Mouse (Mus musculus): Measurements from ENCODE around the gene Nudt15.
"Not testable (repeated sequence)": the region's sequence is repeated elsewhere in the genome, so short reads cannot be mapped to it uniquely, and the experiment has no call there.

Gene Nudt15

GRCm38 (mm10) chr14:73548051-73548450 is at the start of gene Nudt15:
Nudt15 (minus strand) TSS chr14:73548242.
- no peak for DNase-seq (ENCODE audit: low spot score in 2 of 2)

DNA sequence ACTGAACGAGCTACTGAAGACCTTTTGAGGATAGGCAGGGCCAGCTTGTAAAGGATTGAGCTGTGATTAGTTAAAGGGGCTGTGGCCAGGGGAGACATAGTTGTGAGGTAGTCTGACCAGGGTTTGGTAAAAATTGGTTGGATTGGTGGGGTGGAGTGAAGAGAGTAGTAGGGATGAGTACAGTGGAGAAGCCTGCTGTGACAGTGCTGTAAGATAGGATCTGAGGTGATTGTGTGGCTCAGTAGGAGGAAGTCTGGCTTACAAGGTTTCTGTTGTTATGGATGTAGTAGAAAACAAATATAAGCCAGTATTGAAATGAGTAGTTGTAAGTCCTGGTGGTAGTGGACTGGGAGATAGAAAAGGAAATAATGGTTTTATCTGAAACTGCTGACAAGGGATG is 44.1 kb upstream of the Nudt15 start:
- DNase-seq (ENCODE audit: low spot score in 2 of 2), result no peak

GRCm38 (mm10) chr14:73588080-73588479 is 40.0 kb upstream of the Nudt15 start:
- DNase-seq (ENCODE audit: low spot score in 2 of 2), result no peak

DNA sequence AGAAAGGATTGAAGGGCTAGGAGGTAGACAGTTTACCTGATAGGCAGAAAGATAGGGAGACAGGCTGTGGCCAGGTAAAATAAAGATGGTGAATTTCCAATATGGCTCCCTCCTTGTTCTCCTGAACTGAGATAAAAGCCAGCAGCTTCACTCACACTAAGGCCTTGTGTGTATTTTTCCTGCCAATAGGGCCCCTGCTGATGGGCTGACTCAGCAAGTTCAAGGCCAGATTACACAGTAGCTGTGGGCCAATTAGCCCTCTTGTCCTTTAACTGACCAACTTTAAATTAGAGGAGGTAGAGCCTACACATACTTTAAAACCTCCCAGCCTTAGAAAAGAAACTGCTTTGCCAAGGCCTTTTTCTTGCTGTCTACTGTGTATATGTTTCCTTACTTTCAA is 28.3 kb upstream of the Nudt15 start:
- DNase-seq (ENCODE audit: low spot score in 2 of 2), result no peak

GRCm38 (mm10) chr14:73574053-73574452 is 26.0 kb upstream of the Nudt15 start:
- DNase-seq (ENCODE audit: low spot score in 2 of 2), result no peak

DNA sequence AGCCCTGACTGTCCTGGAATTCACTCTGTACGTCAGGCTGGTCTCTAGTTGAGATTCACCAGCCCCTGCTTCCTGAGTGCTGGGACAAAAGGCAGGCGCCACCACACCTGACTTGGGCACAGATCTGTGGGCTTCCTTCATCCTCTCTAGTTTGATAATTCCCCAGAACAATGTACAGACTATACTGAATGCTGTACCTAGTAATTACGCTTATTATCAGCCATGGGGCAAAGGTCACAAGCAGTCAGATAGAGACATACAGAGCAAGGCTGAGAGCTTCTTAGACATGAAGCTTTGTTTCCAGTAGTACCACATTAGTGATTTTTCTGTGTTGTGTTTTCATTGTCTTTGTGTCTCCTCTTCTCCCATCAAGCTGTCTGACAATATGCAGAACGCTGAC is 23.1 kb upstream of the Nudt15 start:
- DNase-seq (ENCODE audit: low spot score in 2 of 2), result no peak

GRCm38 (mm10) chr14:73569831-73570230 is 21.8 kb upstream of the Nudt15 start:
- DNase-seq (ENCODE audit: low spot score in 2 of 2), result not testable (repeated sequence)

DNA sequence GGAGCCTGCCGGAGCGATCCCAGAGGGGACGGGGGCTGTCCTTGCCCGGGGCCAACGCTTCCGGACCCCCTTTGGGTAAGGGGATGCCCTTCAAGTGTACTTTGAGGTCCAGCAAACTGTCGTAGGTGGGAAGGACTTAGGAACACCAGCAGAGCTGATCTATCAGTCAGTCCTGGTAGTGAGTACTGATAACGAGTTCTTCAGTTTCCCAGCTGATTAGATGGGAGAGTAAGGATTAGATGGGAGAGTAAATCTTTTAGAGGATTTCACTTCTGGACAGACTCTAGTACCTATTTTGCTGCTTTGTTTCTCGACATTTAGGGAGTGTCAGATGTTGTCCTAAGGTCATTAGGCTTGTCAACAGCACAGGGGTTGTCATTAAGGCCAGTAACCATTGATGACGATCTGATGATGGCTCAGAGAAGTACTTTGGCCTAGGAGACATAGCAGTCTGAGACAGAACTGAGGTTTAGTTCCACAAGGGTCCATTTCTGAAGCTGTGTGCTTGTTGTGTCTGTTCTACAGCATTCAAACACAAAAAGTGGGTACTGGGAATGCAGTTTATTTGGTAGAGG is 5.2 kb upstream of the Nudt15 start:
- DNase-seq (ENCODE audit: low spot score in 2 of 2), result no peak

DNA sequence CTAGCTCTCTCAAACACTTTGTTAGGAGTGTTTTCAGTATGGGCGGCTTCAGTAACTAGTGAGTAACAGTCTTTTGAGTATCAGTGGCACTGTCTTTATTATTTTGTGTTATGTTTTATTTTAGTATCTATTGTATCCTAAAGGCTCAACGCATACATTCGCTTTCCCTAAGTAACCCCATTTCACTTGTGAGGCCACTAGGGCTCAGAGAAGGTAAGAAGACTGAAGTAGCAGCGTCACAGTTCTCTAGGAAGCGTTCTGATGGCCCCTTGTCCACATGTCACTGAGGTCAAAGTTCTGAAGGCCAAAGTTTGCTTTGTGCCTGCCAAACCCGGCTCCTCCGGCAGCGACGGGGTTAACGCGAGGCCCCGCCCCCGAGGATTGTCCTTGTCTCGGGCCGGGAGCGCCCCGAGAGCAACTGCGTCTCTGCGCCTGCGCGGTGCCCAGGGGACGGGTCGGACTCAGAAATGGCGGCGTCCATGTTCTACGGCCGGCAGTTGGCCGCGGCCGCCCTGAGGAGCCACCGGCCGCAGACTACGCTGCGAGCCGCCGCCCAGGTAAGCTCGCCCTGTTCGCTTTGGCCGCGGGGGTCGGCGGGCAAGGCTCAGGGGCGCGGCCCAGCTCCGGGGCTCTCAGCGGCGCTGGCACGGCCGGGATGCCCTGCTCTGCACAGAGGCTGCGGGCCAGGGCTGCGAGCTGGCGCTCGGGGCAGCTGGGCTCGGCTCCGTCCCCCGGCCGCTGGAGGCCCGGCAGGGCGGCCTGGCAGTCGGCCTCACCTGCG is 4.5 kb upstream of the Nudt15 start:
- peak; percentile 91 to 96 for DNase-seq (ENCODE audit: low spot score in 2 of 2)

GRCm38 (mm10) chr14:73551164-73551563 is 3.1 kb upstream of the Nudt15 start:
- DNase-seq (ENCODE audit: low spot score in 2 of 2), result no peak

DNA sequence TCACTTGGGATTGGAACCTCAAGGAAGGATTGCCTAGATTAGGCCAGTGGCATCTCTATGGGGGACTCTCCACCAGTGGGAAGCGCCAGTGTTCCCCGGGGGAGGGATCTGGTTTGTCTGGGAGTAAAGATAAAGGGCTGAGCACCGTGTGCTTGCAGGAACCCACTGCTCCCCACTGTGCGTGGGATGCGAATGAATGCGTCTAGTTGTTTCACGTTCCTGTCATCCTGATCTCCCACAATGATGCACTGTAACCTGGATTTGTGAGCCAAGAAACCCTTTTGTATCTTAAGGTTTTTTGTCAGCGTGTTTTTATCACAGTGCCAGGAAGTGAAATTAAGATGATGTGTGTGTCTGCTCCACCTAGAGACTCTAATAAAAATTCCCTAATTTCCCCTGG is 2.7 kb upstream of the Nudt15 start:
- no peak for DNase-seq (ENCODE audit: low spot score in 2 of 2)

DNA sequence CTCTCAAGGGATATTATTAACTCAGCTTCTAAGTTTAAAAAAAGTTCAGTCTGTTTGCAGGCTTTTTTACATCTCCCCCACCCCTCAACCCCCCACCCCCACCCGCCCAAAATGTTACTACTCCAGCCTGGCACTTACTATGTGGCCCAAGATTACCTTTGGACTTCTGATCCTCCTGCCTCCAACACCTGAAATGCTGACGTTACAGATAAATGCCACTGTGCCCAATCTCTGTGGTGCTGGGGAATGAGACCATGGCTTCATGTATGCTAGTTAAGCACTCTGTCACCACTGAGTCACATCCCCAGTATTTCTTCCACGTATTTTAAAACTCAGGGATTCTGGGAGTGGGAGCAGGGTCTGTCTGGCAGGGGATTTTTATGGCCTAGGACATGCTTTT is 2.2 kb upstream of the Nudt15 start:
- DNase-seq (ENCODE audit: low spot score in 2 of 2), result no peak

DNA sequence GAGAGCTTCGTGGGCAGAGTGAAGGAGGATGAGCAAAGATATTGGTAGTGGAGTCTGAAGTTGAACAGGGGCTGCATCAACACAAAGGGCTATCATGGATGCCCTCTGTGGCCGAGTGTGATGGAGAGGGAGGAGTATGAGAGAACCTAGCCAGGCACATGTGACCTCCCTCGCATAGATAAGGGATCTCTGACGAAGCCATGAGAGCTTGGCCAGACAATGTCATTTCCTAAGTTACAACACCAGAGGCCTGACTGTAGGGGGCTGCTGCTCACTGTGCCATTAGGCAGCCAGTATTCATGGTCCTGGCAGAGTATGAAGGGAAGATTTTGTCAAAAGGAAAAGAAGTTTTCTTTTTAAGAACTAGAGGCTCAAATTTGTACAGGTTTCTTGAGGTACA is 1.0 kb downstream of the Nudt15 start:
- no peak for DNase-seq (ENCODE audit: low spot score in 2 of 2)

DNA sequence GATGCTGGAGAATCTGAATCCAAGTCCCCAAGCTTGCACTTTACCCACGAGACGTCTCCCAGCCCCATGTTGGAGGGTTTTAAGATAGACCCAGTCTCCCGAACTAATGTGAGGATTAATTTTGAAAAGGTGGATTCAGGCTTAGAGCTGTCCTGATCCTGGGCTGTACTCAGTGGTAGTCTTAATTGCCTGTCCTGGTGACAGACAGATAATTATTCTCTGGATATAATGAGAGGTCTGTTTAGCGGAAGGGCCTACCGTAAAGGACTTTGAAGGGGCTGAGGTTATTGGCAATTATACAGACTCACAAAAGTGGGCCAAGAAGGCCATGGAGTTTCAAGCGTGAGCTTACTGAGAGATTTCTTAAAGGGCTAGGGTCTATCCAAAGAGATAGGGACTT is 4.3 kb downstream of the Nudt15 start:
- DNase-seq (ENCODE audit: low spot score in 2 of 2), result no peak

GRCm38 (mm10) chr14:73535641-73536040 is 12.4 kb downstream of the Nudt15 start:
- DNase-seq (ENCODE audit: low spot score in 2 of 2), result no peak

GRCm38 (mm10) chr14:73533755-73534465 is 14.1 kb downstream of the Nudt15 start:
- no peak for DNase-seq (ENCODE audit: low spot score in 2 of 2)

DNA sequence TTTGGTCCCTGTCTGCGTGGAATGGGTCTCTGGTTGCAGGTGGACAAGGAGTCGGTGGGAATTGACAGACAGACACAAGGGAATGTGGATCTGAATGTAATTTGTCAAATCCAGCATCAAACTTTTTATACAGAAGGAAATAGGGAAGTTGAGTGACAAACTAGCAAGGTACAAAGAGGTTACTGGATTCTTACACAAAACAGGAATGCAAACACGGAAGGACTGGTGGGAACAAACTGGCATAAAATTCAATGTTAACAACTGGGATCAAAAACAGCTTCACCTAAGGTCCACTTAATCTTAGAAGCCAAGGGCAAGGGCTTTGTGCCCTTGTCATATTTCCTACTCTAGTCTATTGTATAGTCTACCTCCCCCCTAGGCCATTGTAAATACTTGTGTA is 19.4 kb downstream of the Nudt15 start:
- not testable (repeated sequence) for DNase-seq (ENCODE audit: low spot score in 2 of 2)

DNA sequence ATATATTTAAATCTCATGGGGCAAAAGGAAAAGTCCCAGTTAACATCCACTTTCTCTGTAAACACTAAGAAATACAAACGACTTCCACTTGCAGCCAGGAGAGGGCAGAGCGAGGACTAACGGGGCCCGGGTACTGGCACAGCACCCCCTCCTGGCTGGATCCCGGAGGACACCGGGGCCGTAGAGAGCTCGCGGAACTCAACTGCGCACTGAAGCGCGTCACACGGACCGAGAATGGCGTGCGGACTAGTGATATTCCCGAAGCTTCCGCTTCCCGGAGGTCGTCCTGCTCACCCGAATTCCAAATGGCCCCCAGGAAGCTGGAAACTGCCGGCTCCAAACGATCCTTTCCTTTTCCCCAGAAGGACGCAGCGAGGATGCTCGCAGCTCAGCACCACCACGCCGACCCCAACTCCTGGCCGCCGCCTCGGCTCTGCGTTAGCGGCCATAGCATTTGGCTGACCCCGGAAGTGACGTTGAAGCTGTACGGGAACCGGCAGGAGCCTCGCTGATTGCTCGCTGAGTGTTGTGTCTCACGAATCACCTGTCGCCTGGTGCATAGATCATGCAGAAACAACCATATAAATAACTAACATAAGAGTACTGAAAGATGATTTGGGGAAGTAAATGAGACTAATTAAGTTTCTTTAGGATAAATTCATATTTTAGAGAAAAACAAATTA is 23.1 kb downstream of the Nudt15 start, which contains the start of gene Sucla2:
Gene Sucla2, plus strand, starts transcription at position 554 of the 683 bp plus-strand sequence.
- peak; percentile 95 for DNase-seq (ENCODE audit: low spot score in 2 of 2)

DNA sequence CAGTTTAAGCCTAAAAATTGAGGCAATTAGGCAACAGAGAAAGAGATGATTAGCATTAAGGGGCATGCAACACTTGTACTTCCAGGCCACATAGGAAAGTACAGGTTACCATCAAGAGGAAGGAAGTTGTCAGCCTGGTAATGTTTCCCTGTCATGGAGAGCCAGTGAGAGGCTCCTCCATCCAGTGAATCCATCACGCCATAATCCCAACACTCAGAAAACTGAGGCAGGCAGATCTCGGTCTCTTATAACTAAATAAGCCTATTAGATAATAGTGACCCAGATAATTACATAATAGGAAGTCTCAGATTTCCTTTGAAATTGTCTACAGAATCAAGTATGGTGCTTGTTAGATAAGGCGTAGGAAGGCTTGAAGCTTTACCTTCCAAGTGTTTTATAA is 23.9 kb downstream of the Nudt15 start:
- DNase-seq (ENCODE audit: low spot score in 2 of 2), result no peak

- peak; percentile 96 to 98 for DNase-seq (ENCODE audit: low spot score in 2 of 2)
Measured at GRCm38 (mm10) chr14:73509765-73510423, 38.1 kb downstream of the Nudt15 start, which contains the start of gene Med4. Med4 (plus strand) TSS chr14:73510025.

DNA sequence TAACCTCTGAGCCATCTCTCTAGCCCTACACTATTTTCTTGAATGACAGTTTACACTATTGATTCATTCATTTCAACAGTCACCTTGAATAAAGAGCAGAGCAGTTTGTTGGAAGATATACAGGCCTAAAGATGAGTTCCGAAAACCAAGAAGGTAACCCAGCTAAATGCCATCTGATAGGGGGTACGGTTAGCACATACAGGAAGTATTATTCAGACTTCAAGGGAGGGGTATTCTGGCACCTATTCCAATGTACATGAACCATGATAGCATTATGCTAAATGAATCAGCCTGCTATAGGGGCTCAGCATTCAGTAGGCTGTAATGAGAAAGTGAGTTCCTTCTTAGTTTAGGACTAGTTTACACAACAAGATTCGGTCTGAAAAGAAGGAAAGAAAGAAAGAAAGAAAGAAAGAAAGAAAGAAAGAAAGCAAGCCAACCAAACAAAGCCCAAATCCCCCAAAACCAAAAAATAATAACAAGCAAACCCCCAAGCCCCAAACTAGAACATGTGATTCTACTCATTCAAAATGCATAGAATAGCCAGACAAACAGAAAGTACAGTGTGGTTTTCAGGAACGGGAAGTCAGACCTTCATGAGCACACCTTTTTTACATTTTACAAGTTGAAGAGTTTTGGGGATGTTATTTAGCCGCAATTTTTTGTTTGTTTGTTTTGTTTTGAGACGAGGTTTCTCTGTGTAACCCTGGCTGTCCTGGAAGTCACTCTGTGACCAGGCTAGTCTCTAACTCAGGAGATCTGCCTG is 39.2 kb downstream of the Nudt15 start:
- no peak for DNase-seq (ENCODE audit: low spot score in 2 of 2)

Data from cerebellum, postnatal 4 days (tissue).